Mouse (Mus musculus) cerebellum, adult (tissue): Measurements from ENCODE around the gene Prl7b1.

Experiments used
- ATAC-seq: cut with Nextera tagmentation; 2 replicates; pipeline ENCODE4 v1.9.2; 2017; ENCODE audit warnings: mild to moderate bottlenecking, moderate library complexity, mixed read lengths; ENCODE audit not compliant: insufficient number of reproducible peaks, low FRiP score, low TSS enrichment

The Prl7b1 gene

GRCm38 (mm10) chr13:27610482-27610881, at the start of gene Prl7b1:
Gene Prl7b1 (minus strand): TSS chr13:27610582.
- no peak for ATAC-seq

- ATAC-seq = no peak
These were observed 32.0 kb upstream of the Prl7b1 start, which contains the start of gene Prl7a1 for GRCm38 (mm10) chr13:27642393-27642792. Gene Prl7a1 (minus strand): TSS chr13:27642493.

GRCm38 (mm10) chr13:27582071-27582470, 28.3 kb downstream of the Prl7b1 start, which contains the start of gene Prl8a1:
Gene Prl8a1 (minus strand): TSS chr13:27582171.
- ATAC-seq = no peak

- no peak for ATAC-seq
These were observed 45.9 kb downstream of the Prl7b1 start, which contains the start of gene Prl8a9 for GRCm38 (mm10) chr13:27564506-27564905. Gene Prl8a9 (minus strand): TSS chr13:27564606.

- no peak for ATAC-seq
These were observed 57.0 kb downstream of the Prl7b1 start for GRCm38 (mm10) chr13:27553336-27553735.
